Mouse (Mus musculus) bone marrow, adult 2 months (tissue): Measurements from ENCODE around the gene Dpep1. TPM values are rescaled to one million over a fixed set of nuclear protein-coding genes. Genes with fewer than 3 reads are reported as not detected.
"Not testable (repeated sequence)": the region's sequence is repeated elsewhere in the genome, so short reads cannot be mapped to it uniquely, and the experiment has no call there.

Experiments
- H3K27ac ChIP-seq: fragments of 200-500 bp; 2 replicates; pipeline ENCODE4 v1.5.1; 2012; ENCODE audit warnings: low read depth, mild to moderate bottlenecking, control low read depth, inconsistent platforms, low read length; ENCODE audit not compliant: control insufficient read depth, poor library complexity, insufficient read depth
- H3K4me1 ChIP-seq: fragments of 200-500 bp; 2 replicates; pipeline ENCODE4 v1.6.1; 2011; ENCODE audit warnings: low read length; ENCODE audit not compliant: control insufficient read depth, insufficient read depth
- H3K4me3 ChIP-seq: fragments of 200-500 bp; replicated peaks from 2 replicates; pipeline ENCODE3; 2011; ENCODE audit warnings: mild to moderate bottlenecking, low read depth, low read length, control low read depth; ENCODE audit not compliant: control insufficient read depth
- CTCF ChIP-seq: fragments of 200-500 bp; IDR thresholded peaks from 2 replicates; pipeline ENCODE4 v1.5.1; 2011; ENCODE audit warnings: low read length, control low read depth; ENCODE audit not compliant: control insufficient read depth, insufficient read depth
- POLR2A ChIP-seq: fragments of 200-500 bp; IDR thresholded peaks from 2 replicates; pipeline ENCODE4 v1.6.1; 2011; ENCODE audit warnings: low read depth, mild to moderate bottlenecking, control low read depth, low read length, borderline replicate concordance; ENCODE audit not compliant: control insufficient read depth
- WGBS: fragments of 180-500 bp; shearing (Covaris S2); methylation state at CpG from one replicate; pipeline ENCODE4 v1.1.7; 2018; 5-methylcytosine and 5-hydroxymethylcytosine counted together
- polyA plus RNA-seq: library from polyadenylated mRNA; stranded (reverse); fragments of >200 nt; gene quantifications from 2 replicates; pipeline ENCODE4 v1.2.4, GENCODE M21; 2011; ENCODE audit warnings: low replicate concordance; ENCODE audit not compliant: missing spikeins, insufficient read depth, insufficient read length

The Dpep1 gene
- polyA plus RNA-seq, 1 experiment = 14.2 TPM

GRCm38 (mm10) chr8:123155177-123155576 is 30.9 kb upstream of the Dpep1 start:
- 87% methylated on average over 5 of the region's 5 CpGs for WGBS
- H3K27ac ChIP-seq = no peak overlapping the region
- no peak overlapping the region for H3K4me3 ChIP-seq
- H3K4me1 ChIP-seq = no peaks in the 10 kb centered on the region
- TF ChIP-seq POLR2A (no peak), CTCF (0 out of 2 replicates have a peak, but pooled peaks have one; percentile 0)

GRCm38 (mm10) chr8:123156070-123156773 is 29.8 kb upstream of the Dpep1 start:
- Histone ChIP-seq H3K4me3 (no peak overlapping the region), H3K4me1 (no peaks in the 10 kb centered on the region), H3K27ac (no peak overlapping the region)
- no peak for TF ChIP-seq POLR2A
- no peak for TF ChIP-seq CTCF
- WGBS = 74% methylated on average over 9 of the region's 9 CpGs

- Histone ChIP-seq H3K4me1 (no peaks in the 10 kb centered on the region; the same call in 1 of the 2 replicates), H3K27ac (no peak within 1 kb of the TSS), H3K4me3 (no peak within 1 kb of the TSS)
- 56% methylated on average over 13 of the region's 13 CpGs for WGBS
- TF ChIP-seq CTCF = no peak
- no peak for TF ChIP-seq POLR2A
Measured at GRCm38 (mm10) chr8:123157888-123158465, 28.1 kb upstream of the Dpep1 start, which contains the start of gene Sult5a1. Sult5a1 (minus strand) TSS chr8:123158315.

- Histone ChIP-seq H3K4me3 (no peak overlapping the region), H3K4me1 (no peaks in the 10 kb centered on the region), H3K27ac (no peak overlapping the region)
- TF ChIP-seq CTCF (no peak), POLR2A (no peak)
- 82% methylated on average over 3 of the region's 3 CpGs for WGBS
Measured at GRCm38 (mm10) chr8:123181391-123181790, 4.7 kb upstream of the Dpep1 start.

DNA sequence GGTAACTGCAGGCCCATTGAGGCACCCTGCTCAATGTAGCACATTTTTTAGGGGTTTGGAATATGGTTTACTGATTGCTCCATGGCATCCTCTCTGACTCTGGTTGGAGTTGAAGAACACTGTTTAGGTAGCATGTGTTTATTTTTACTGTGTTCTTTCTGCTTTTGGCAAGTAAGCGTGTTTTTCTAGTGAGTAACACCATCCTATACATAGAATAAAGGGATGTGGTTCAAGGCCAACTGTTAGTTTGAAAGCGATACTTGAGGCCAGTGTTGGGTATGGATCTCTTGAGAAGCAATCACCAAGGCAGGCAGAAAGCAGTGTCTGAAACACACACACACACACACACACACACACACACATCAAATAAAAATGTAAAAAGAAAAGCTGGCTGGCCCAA is 2.0 kb downstream of the Dpep1 start:
- H3K4me1 ChIP-seq = peaks cover 1% of the 10 kb centered on the region; the same call in 1 of the 2 replicates
- H3K4me3 ChIP-seq = no peak overlapping the region
- TF ChIP-seq POLR2A (no peak), CTCF (no peak)
- WGBS = 79% methylated on average over 2 of the region's 2 CpGs
- no peak overlapping the region for H3K27ac ChIP-seq

DNA sequence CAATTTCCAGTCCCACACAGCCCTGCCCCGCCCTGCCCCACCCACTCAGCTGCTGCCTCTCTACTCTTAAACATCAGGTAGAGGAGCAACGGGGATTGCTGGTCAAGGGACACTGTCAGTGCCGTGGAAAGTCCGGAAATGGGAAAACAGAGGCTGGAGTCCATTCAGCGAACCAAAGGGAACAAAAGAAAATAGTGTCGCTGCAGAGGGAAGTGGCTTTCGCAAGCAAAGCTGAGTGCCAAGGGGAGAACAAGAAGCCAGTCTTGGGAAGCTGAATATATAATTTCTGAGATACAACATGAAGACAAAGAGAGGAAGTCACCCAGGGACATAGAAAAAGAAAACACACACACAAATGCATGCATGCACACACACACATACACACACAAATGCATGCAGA is 2.8 kb downstream of the Dpep1 start:
- Histone ChIP-seq H3K27ac (no peak overlapping the region), H3K4me3 (no peak overlapping the region), H3K4me1 (peaks cover 1% of the 10 kb centered on the region; the same call in 1 of the 2 replicates)
- no peak for TF ChIP-seq CTCF
- no peak for TF ChIP-seq POLR2A
- WGBS = 36% methylated on average over 7 of the region's 7 CpGs

GRCm38 (mm10) chr8:123190678-123191077 is 4.6 kb downstream of the Dpep1 start:
- H3K4me1 ChIP-seq = peaks cover 1% of the 10 kb centered on the region; the same call in 1 of the 2 replicates
- 6% methylated on average over 9 of the region's 9 CpGs for WGBS
- no peak overlapping the region for H3K4me3 ChIP-seq
- no peak overlapping the region for H3K27ac ChIP-seq
- no peak for TF ChIP-seq POLR2A
- peak; percentile 56; the same call in 1 of the 2 replicates for TF ChIP-seq CTCF

DNA sequence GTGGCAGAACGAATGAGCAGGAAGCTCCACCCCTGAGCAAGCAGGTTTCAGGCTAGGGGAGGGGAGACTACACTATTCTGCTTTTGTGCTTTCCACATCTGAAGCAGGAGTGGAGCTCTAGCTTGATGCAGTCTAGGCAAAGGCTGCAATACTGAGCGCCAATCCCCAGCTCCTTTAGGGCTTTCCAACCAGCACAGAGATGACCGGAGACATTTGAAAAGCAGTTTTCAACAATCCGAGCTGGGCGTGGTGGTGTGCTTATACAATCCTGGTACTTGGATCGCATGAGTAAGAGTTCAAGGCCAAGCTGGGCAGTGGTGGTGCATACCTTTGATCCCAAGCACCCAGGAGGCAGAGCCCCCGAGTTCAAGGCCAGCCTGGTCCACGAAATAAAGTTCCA is 5.9 kb downstream of the Dpep1 start:
- no peak for TF ChIP-seq POLR2A
- TF ChIP-seq CTCF = no peak
- Histone ChIP-seq H3K27ac (no peak overlapping the region), H3K4me3 (no peak overlapping the region), H3K4me1 (peaks cover 1% of the 10 kb centered on the region; the same call in 1 of the 2 replicates)
- 59% methylated on average over 8 of the region's 8 CpGs for WGBS

DNA sequence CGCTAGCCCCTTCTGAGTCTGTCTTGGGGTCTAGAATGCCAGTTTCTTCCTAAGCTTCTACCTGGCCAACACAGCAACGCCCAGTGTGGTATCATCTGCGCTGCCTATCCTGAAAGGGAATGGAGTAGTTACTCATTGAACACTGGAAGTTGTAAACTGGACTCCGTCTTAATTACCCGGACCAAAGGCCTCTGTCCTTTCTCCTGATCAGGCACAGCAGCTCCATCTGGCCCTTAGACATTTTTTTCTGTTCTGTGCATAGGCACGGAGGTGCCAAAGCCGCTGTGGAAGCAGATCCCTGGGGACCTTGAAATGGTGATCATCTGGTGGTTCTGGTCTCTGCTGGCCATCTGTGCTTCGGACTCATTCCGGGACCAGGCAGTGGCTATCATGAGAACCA is 7.7 kb downstream of the Dpep1 start:
- Histone ChIP-seq H3K4me1 (peaks cover 1% of the 10 kb centered on the region; the same call in 1 of the 2 replicates), H3K27ac (no peak overlapping the region), H3K4me3 (no peak overlapping the region)
- WGBS = 86% methylated on average over 9 of the region's 9 CpGs
- TF ChIP-seq POLR2A (no peak), CTCF (no peak)

- not testable (repeated sequence) for H3K4me3 ChIP-seq, H3K4me1 ChIP-seq, H3K27ac ChIP-seq
- WGBS = 60% methylated on average over 5 of the region's 5 CpGs
Measured at GRCm38 (mm10) chr8:123197016-123197415, 11.0 kb downstream of the Dpep1 start.
